Mouse (Mus musculus): Measurements from ENCODE around the gene Aurkb. TPM values are rescaled to one million over a fixed set of nuclear protein-coding genes. Genes with fewer than 3 reads are reported as not detected.

Gene Aurkb
- polyA plus RNA-seq, 1 experiment from 2014 or later: 239 TPM

DNA sequence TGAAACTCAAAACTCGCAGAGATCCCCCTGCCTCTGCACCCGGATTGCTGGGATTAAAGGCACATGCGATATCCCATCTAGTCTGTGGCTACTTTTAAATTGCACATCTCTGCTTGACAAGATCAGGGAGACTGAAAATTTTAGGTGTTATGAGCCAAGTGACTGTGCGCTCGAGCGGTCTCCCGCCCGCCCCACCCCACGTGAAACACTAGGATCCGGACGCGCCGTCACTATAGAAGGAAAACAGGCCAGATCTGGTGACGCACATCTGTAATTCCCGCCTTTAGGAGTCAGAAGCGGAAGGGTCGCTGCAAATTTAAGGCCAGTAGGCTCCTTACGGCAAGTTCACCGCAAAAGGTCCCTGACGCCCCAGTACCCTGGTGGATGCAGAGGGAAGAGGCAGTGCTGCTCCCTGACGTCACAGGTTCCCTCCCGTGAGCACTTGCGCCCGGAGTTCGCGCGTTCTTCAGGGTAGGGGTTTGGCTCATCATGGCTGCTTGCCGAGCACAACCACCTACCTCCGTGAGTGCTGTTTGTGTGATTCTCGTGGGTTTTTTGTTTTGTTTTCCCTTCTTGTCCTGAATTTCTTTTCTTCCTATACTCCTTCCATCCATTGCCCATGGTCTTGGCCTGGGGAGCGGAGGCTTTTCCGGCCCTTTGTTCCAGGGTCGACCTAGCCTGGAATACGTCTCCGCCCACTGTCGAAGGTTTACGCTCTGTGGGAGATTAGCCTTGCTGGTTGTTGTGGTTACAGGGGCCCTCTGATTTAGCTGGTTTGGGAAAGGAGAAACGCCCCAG is 29.6 kb upstream of the Aurkb start, which contains the start of gene Ctc1:
TSS of gene Ctc1 (plus strand) at position 268 of the 798 bp plus-strand sequence.
- Histone ChIP-seq H3K36me3 (peaks cover 12% of the 10 kb centered on the region), H3K9me3 (replicated peaks) (no peaks in the 10 kb centered on the region), H3K4me1 (peaks cover 28% of the 10 kb centered on the region), H3K4me3 (peak within 1 kb of the TSS; percentile 70), H3K27me3 (ENCODE audit: low read depth, poor library complexity, severe bottlenecking) (no peaks in the 10 kb centered on the region), H3K27ac (replicated peaks) (peak within 1 kb of the TSS; percentile 97)
- DNase-seq (ENCODE audit: low spot score): peak; percentile 94
- WGBS: 5% methylated on average over 38 of the region's 38 CpGs

GRCm38 (mm10) chr11:69016755-69017154 is 28.7 kb upstream of the Aurkb start:
- Histone ChIP-seq H3K27ac (replicated peaks) (peak overlapping the region; percentile 97), H3K9me3 (replicated peaks) (no peaks in the 10 kb centered on the region), H3K36me3 (peaks cover 21% of the 10 kb centered on the region), H3K4me3 (peak overlapping the region; percentile 70), H3K27me3 (ENCODE audit: low read depth, poor library complexity, severe bottlenecking) (no peaks in the 10 kb centered on the region), H3K4me1 (peaks cover 23% of the 10 kb centered on the region)
- DNase-seq (ENCODE audit: low spot score): no peak
- 74% methylated on average over 3 of the region's 3 CpGs for WGBS

- DNase-seq (ENCODE audit: low spot score): no peak
- no peaks in the 10 kb centered on the region for H3K27me3 ChIP-seq (ENCODE audit: low read depth, poor library complexity, severe bottlenecking)
- peaks cover 12% of the 10 kb centered on the region for H3K4me1 ChIP-seq
- no peak overlapping the region for H3K27ac ChIP-seq (replicated peaks)
- no peak overlapping the region for H3K4me3 ChIP-seq
- H3K36me3 ChIP-seq: peaks cover 60% of the 10 kb centered on the region
- no peaks in the 10 kb centered on the region for H3K9me3 ChIP-seq (replicated peaks)
These were observed 24.8 kb upstream of the Aurkb start for GRCm38 (mm10) chr11:69020691-69021090.

- Histone ChIP-seq H3K4me1 (no peaks in the 10 kb centered on the region), H3K27ac (replicated peaks) (no peak overlapping the region), H3K27me3 (ENCODE audit: low read depth, poor library complexity, severe bottlenecking) (no peaks in the 10 kb centered on the region), H3K36me3 (peaks cover 100% of the 10 kb centered on the region), H3K4me3 (no peak overlapping the region), H3K9me3 (replicated peaks) (no peaks in the 10 kb centered on the region)
- WGBS: 94% methylated on average over 3 of the region's 3 CpGs
- no peak for DNase-seq (ENCODE audit: low spot score)
These were observed 18.9 kb upstream of the Aurkb start for GRCm38 (mm10) chr11:69026562-69026961.

- H3K9me3 ChIP-seq (replicated peaks): no peaks in the 10 kb centered on the region
- no peak for DNase-seq (ENCODE audit: low spot score)
- H3K36me3 ChIP-seq: peaks cover 99% of the 10 kb centered on the region
- H3K4me1 ChIP-seq: no peaks in the 10 kb centered on the region
- no peak overlapping the region for H3K4me3 ChIP-seq
- H3K27me3 ChIP-seq (ENCODE audit: low read depth, poor library complexity, severe bottlenecking): no peaks in the 10 kb centered on the region
- WGBS: 72% methylated on average over 2 of the region's 2 CpGs
- no peak overlapping the region for H3K27ac ChIP-seq (replicated peaks)
These were observed 16.6 kb upstream of the Aurkb start for GRCm38 (mm10) chr11:69028805-69029204.

DNA sequence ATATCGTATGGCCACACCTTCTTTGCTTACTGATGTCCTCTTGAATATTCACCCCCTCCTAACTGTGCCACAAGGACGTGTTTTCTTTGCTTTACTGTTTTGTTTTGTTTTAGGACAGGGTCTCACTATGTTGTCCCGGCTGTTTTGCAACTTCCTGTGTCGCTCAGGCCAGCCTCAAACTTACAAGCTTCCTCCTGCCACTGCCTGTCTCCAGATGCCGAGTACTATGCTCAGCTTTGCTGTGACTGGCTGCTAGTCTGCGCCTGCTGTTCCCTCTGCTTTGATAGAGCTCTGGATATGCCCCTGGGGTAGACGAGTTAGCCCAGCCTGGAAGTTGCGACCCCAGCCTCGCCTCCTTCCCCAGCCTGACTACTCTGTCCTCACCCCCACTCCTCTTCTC is 11.9 kb upstream of the Aurkb start:
- Histone ChIP-seq H3K4me1 (peaks cover 22% of the 10 kb centered on the region), H3K27ac (replicated peaks) (no peak overlapping the region), H3K27me3 (ENCODE audit: low read depth, poor library complexity, severe bottlenecking) (no peaks in the 10 kb centered on the region), H3K36me3 (peaks cover 78% of the 10 kb centered on the region), H3K4me3 (no peak overlapping the region), H3K9me3 (replicated peaks) (no peaks in the 10 kb centered on the region)
- 82% methylated on average over 9 of the region's 9 CpGs for WGBS
- DNase-seq (ENCODE audit: low spot score): no peak

DNA sequence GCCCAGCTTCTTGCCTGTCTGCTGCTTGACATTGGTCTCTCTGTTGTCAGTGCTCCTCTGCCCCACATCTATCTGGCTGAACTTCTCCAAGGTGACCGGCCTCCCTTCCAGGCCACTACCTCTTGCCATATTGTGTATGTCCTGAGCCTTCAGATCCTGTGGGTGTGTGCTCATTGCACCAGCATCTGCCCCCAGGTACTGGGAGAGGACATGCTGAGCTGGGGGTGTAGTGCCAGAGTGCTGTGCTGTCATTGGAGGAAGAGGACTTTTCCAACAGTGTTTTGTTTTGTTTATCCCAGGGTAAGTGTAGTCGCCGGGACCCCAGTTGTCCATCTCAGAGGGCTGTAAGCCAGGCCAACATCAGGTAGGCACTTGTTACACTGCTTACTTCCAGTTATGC is 10.9 kb upstream of the Aurkb start:
- Histone ChIP-seq H3K4me1 (peaks cover 32% of the 10 kb centered on the region), H3K9me3 (replicated peaks) (no peaks in the 10 kb centered on the region), H3K27me3 (ENCODE audit: low read depth, poor library complexity, severe bottlenecking) (no peaks in the 10 kb centered on the region), H3K27ac (replicated peaks) (no peak overlapping the region), H3K36me3 (peaks cover 68% of the 10 kb centered on the region), H3K4me3 (no peak overlapping the region)
- no peak for DNase-seq (ENCODE audit: low spot score)
- WGBS: 96% methylated on average over 3 of the region's 3 CpGs

DNA sequence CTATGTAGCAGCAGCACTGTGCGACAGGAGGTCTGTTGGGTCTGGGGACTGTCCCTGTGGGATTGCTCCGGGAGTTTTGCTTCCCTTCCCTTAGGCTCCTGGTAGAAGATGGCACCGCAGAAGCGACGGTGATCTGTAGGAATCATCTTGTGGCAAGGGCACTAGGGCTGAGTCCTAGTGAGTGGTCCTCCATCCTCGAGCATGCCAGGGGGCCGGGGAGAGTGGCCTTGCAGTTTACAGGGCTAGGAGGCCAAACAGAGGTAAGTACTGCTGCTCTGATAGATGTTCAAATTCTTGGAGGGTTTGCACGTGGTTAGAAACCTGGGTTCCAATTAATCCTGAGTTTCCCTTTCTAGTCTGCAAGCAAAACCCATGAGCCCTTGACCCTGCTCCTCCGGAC is 10.0 kb upstream of the Aurkb start:
- H3K4me1 ChIP-seq: peaks cover 32% of the 10 kb centered on the region
- no peak for DNase-seq (ENCODE audit: low spot score)
- no peaks in the 10 kb centered on the region for H3K9me3 ChIP-seq (replicated peaks)
- H3K4me3 ChIP-seq: peak overlapping the region; percentile 66
- peak overlapping the region; percentile 72 for H3K27ac ChIP-seq (replicated peaks)
- H3K36me3 ChIP-seq: peaks cover 59% of the 10 kb centered on the region
- WGBS: 80% methylated on average over 9 of the region's 9 CpGs
- no peaks in the 10 kb centered on the region for H3K27me3 ChIP-seq (ENCODE audit: low read depth, poor library complexity, severe bottlenecking)

- WGBS: 9% methylated on average over 8 of the region's 8 CpGs
- H3K36me3 ChIP-seq: peaks cover 55% of the 10 kb centered on the region
- H3K27ac ChIP-seq (replicated peaks): peak overlapping the region; percentile 72
- DNase-seq (ENCODE audit: low spot score): peak; percentile 86
- peaks cover 32% of the 10 kb centered on the region for H3K4me1 ChIP-seq
- no peaks in the 10 kb centered on the region for H3K9me3 ChIP-seq (replicated peaks)
- H3K27me3 ChIP-seq (ENCODE audit: low read depth, poor library complexity, severe bottlenecking): no peaks in the 10 kb centered on the region
- peak overlapping the region; percentile 66 for H3K4me3 ChIP-seq
These were observed 9.6 kb upstream of the Aurkb start for GRCm38 (mm10) chr11:69035849-69036248.

DNA sequence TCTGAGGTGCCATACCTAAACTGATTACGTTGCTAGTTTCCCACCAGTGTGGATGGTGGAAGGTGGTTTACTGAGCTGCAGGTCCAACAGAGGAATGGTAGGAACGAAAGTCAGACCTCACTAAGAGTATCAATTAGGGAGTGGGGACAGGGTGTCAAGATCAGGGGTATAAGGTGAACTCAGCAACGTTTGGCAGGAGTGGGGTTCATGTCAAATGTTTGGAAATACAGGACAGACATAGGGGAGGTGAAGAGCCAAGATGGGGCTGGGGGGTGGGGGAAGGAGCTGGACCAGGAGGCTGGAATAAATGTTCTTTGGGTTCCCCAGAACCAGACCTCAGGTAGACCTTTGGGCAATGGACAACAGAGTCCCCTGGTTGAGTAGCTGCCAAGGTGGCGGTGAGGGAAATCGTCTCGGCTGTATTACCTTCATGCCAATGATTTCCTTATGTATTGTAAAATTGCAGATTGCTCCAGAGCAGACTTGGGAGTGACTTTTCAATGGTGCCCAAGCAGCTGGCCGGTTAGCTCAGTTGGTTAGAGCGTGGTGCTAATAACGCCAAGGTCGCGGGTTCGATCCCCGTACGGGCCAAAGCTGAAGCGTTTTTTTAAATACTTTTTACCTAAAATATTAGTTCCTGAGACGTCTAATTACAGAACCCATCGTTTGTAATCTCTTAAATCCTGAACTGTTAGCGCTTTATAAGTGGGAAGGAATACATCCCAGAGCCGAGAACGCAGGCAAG is 8.8 kb upstream of the Aurkb start:
- H3K27ac ChIP-seq (replicated peaks): peak overlapping the region; percentile 88
- 11% methylated on average over 20 of the region's 20 CpGs for whole genome bisulfite sequencing

DNA sequence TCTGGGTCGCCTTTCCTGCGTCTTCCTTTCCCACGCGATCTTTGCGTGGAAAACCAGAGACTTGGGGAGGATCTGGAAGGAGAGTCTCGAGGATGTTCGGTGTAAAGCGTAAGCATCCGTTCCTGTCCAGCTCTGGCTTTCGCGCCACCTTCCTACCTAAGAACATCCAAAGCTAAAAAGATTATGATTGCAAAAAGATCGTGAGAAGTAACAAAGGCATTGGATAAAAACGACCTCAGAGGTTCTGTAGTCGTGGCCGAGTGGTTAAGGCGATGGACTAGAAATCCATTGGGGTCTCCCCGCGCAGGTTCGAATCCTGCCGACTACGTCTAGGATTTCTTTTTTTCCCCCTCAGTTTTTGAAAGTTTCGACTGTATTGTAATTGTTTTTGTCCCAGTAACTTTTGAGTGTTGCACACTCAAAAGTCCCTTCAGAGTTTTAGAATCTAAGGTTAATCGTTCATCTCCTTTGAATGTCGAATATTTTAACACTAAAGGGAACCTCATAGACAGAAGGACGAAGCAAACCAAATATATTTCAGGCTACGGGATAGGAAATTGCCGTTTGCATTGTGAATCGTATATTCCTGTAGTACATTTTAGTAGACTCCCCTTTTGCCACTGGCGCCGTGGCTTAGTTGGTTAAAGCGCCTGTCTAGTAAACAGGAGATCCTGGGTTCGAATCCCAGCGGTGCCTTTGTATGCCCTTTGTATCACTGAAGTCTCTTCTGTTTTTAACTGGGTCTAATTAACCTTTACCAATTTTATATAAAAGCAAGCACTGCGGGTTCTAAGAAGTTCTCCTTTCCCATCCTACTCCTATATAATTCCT is 8.0 kb upstream of the Aurkb start:
- H3K4me3 ChIP-seq: peak overlapping the region; percentile 66
- no peaks in the 10 kb centered on the region for H3K27me3 ChIP-seq (ENCODE audit: low read depth, poor library complexity, severe bottlenecking)
- H3K9me3 ChIP-seq (replicated peaks): no peaks in the 10 kb centered on the region
- WGBS: under 1% methylated on average over 34 of the region's 34 CpGs
- peaks cover 40% of the 10 kb centered on the region for H3K36me3 ChIP-seq
- peak overlapping the region; percentile 88 for H3K27ac ChIP-seq (replicated peaks)
- H3K4me1 ChIP-seq: peaks cover 32% of the 10 kb centered on the region
- peak; percentile 86 for DNase-seq (ENCODE audit: low spot score)

More for the DNA sequence above, 8.8 kb upstream of the Aurkb start:
- Histone ChIP-seq H3K4me3 (peak overlapping the region; percentile 66), H3K36me3 (peaks cover 47% of the 10 kb centered on the region), H3K4me1 (peaks cover 32% of the 10 kb centered on the region), H3K9me3 (replicated peaks) (no peaks in the 10 kb centered on the region), H3K27me3 (ENCODE audit: low read depth, poor library complexity, severe bottlenecking) (no peaks in the 10 kb centered on the region)
- peak; percentile 87 for DNase-seq (ENCODE audit: low spot score)

GRCm38 (mm10) chr11:69038173-69038572 is 7.3 kb upstream of the Aurkb start:
- 72% methylated on average over 5 of the region's 5 CpGs for WGBS
- DNase-seq (ENCODE audit: low spot score): no peak
- H3K9me3 ChIP-seq (replicated peaks): no peaks in the 10 kb centered on the region
- peaks cover 33% of the 10 kb centered on the region for H3K36me3 ChIP-seq
- peaks cover 32% of the 10 kb centered on the region for H3K4me1 ChIP-seq
- no peaks in the 10 kb centered on the region for H3K27me3 ChIP-seq (ENCODE audit: low read depth, poor library complexity, severe bottlenecking)
- peak overlapping the region; percentile 29; the same call in 1 of the 2 replicates for H3K4me3 ChIP-seq
- H3K27ac ChIP-seq (replicated peaks): no peak overlapping the region
